Mouse (Mus musculus) limb, embryonic 10.5 days (tissue): ENCODE measurements at regions not wholly inside any gene's neighbourhood (a gene's known extent, or its start where the extent isn't known, plus 50 kb on each side); places are given as distances from the start of the nearest gene placed in this dataset.

ENCODE experiments used
- DNase-seq: peaks from one replicate; pipeline ENCODE4 v3.0.0-alpha.2; 2017; ENCODE audit warnings: low spot score
- H3K27ac ChIP-seq: fragments of 300-500 bp; sonication (generic); 2 replicates; pipeline ENCODE4 v1.5.1; 2016; ENCODE audit warnings: mild to moderate bottlenecking
- H3K27me3 ChIP-seq: fragments of 300-500 bp; sonication (generic); 2 replicates; pipeline ENCODE4 v1.6.1; 2016; ENCODE audit warnings: low read depth, mild to moderate bottlenecking; ENCODE audit not compliant: poor library complexity, severe bottlenecking
- H3K36me3 ChIP-seq: fragments of 300-500 bp; sonication (generic); 2 replicates; pipeline ENCODE4 v1.6.1; 2016; ENCODE audit warnings: mild to moderate bottlenecking, moderate library complexity
- H3K4me1 ChIP-seq: fragments of 300-500 bp; sonication (generic); 2 replicates; pipeline ENCODE4 v1.6.1; 2016
- H3K4me3 ChIP-seq: fragments of 300-500 bp; sonication (generic); 2 replicates; pipeline ENCODE4 v1.5.1; 2016; ENCODE audit warnings: mild to moderate bottlenecking, moderate library complexity
- H3K9me3 ChIP-seq: fragments of 300-500 bp; sonication (generic); replicated peaks from 2 replicates; pipeline ENCODE4 v1.6.1; 2016; ENCODE audit warnings: mild to moderate bottlenecking
- WGBS: fragments of 180-500 bp; shearing (Covaris S2); methylation state at CpG from one replicate; pipeline ENCODE4 v1.1.7; 2016; 5-methylcytosine and 5-hydroxymethylcytosine counted together

GRCm38 (mm10) chr17:79282771-79283170 is 72.1 kb downstream of the Cdc42ep3 start:
- H3K9me3 ChIP-seq = no peaks in the 10 kb centered on the region
- 0 out of 2 replicates have a peak, but pooled peaks cover 5% of the 10 kb centered on the region for H3K4me1 ChIP-seq
- H3K36me3 ChIP-seq = no peaks in the 10 kb centered on the region
- 81% methylated on average over 2 of the region's 2 CpGs for WGBS
- DNase-seq = no peak
- H3K27ac ChIP-seq = no peak overlapping the region
- no peak overlapping the region for H3K4me3 ChIP-seq
- no peaks in the 10 kb centered on the region for H3K27me3 ChIP-seq

- WGBS = 92% methylated on average over 8 of the region's 8 CpGs
- no peak overlapping the region for H3K4me3 ChIP-seq
- H3K4me1 ChIP-seq = no peaks in the 10 kb centered on the region
These were observed 81.3 kb downstream of the Cdc42ep3 start for GRCm38 (mm10) chr17:79273551-79273950.

GRCm38 (mm10) chr17:79259691-79260090 is 95.2 kb downstream of the Cdc42ep3 start:
- H3K9me3 ChIP-seq = no peaks in the 10 kb centered on the region
- H3K4me3 ChIP-seq = no peak overlapping the region
- H3K4me1 ChIP-seq = peaks cover 8% of the 10 kb centered on the region; the same call in 1 of the 2 replicates
- H3K27ac ChIP-seq = no peak overlapping the region
- H3K27me3 ChIP-seq = no peaks in the 10 kb centered on the region
- H3K36me3 ChIP-seq = no peaks in the 10 kb centered on the region
- DNase-seq = no peak
- 54% methylated on average over 5 of the region's 5 CpGs for WGBS

More at GRCm38 (mm10) chr17:79273551-79273950, 81.3 kb downstream of the Cdc42ep3 start:
- Histone ChIP-seq H3K27ac (no peak overlapping the region), H3K27me3 (no peaks in the 10 kb centered on the region), H3K36me3 (no peaks in the 10 kb centered on the region), H3K9me3 (no peaks in the 10 kb centered on the region)
- DNase-seq = no peak

GRCm38 (mm10) chr17:79246962-79247902 is 107.7 kb downstream of the Cdc42ep3 start:
- Histone ChIP-seq H3K4me1 (no peaks in the 10 kb centered on the region), H3K4me3 (no peak overlapping the region), H3K27me3 (no peaks in the 10 kb centered on the region), H3K36me3 (no peaks in the 10 kb centered on the region), H3K27ac (no peak overlapping the region), H3K9me3 (no peaks in the 10 kb centered on the region)
- 86% methylated on average over 9 of the region's 9 CpGs for WGBS
- DNase-seq = no peak

GRCm38 (mm10) chr17:79244121-79244520 is 110.8 kb downstream of the Cdc42ep3 start:
- Histone ChIP-seq H3K36me3 (no peaks in the 10 kb centered on the region), H3K4me1 (no peaks in the 10 kb centered on the region), H3K9me3 (no peaks in the 10 kb centered on the region), H3K4me3 (no peak overlapping the region), H3K27ac (no peak overlapping the region), H3K27me3 (no peaks in the 10 kb centered on the region)
- 92% methylated on average over 11 of the region's 11 CpGs for WGBS
- no peak for DNase-seq

GRCm38 (mm10) chr17:79243426-79243825 is 111.5 kb downstream of the Cdc42ep3 start:
- Histone ChIP-seq H3K36me3 (no peaks in the 10 kb centered on the region), H3K27me3 (no peaks in the 10 kb centered on the region), H3K4me3 (no peak overlapping the region), H3K4me1 (no peaks in the 10 kb centered on the region), H3K27ac (no peak overlapping the region), H3K9me3 (no peaks in the 10 kb centered on the region)
- 88% methylated on average over 2 of the region's 2 CpGs for WGBS
- DNase-seq = no peak

- H3K9me3 ChIP-seq = no peaks in the 10 kb centered on the region
- no peak for DNase-seq
- WGBS = 93% methylated on average over 3 of the region's 3 CpGs
- no peak overlapping the region for H3K4me3 ChIP-seq
- no peak overlapping the region for H3K27ac ChIP-seq
- H3K4me1 ChIP-seq = no peaks in the 10 kb centered on the region
- no peaks in the 10 kb centered on the region for H3K27me3 ChIP-seq
- no peaks in the 10 kb centered on the region for H3K36me3 ChIP-seq
These were observed 113.4 kb downstream of the Cdc42ep3 start for GRCm38 (mm10) chr17:79241489-79241888.

- no peaks in the 10 kb centered on the region for H3K27me3 ChIP-seq
- no peaks in the 10 kb centered on the region for H3K36me3 ChIP-seq
- DNase-seq = no peak
- H3K9me3 ChIP-seq = no peaks in the 10 kb centered on the region
- H3K27ac ChIP-seq = no peak overlapping the region
- WGBS = 76% methylated on average over 3 of the region's 3 CpGs
- H3K4me3 ChIP-seq = no peak overlapping the region
- H3K4me1 ChIP-seq = peaks cover 4% of the 10 kb centered on the region
These were observed 118.6 kb downstream of the Cdc42ep3 start for GRCm38 (mm10) chr17:79236244-79236781.

- H3K9me3 ChIP-seq = no peaks in the 10 kb centered on the region
- WGBS = 82% methylated on average over 25 of the region's 25 CpGs
- no peak for DNase-seq
- H3K27ac ChIP-seq = no peak overlapping the region
- no peak overlapping the region for H3K4me3 ChIP-seq
- H3K36me3 ChIP-seq = no peaks in the 10 kb centered on the region
- no peaks in the 10 kb centered on the region for H3K27me3 ChIP-seq
- H3K4me1 ChIP-seq = peaks cover 4% of the 10 kb centered on the region
These were observed 124.0 kb downstream of the Cdc42ep3 start for GRCm38 (mm10) chr17:79230653-79231489.

- no peaks in the 10 kb centered on the region for H3K36me3 ChIP-seq
- H3K27ac ChIP-seq = no peak overlapping the region
- H3K4me1 ChIP-seq = peaks cover 12% of the 10 kb centered on the region; the same call in 1 of the 2 replicates
- H3K9me3 ChIP-seq = no peaks in the 10 kb centered on the region
- H3K4me3 ChIP-seq = no peak overlapping the region
- H3K27me3 ChIP-seq = no peaks in the 10 kb centered on the region
- no peak for DNase-seq
- WGBS = 81% methylated on average over 1 of the region's 1 CpGs
These were observed 148.3 kb downstream of the Cdc42ep3 start for GRCm38 (mm10) chr17:79206563-79206962.

GRCm38 (mm10) chr17:79206111-79206510 is 148.8 kb downstream of the Cdc42ep3 start:
- 86% methylated on average over 4 of the region's 4 CpGs for WGBS

GRCm38 (mm10) chr17:79199814-79200491 is 148.2 kb downstream of the Qpct start:
- 70% methylated on average over 9 of the region's 9 CpGs for WGBS
- peak; percentile 37 for DNase-seq
- Histone ChIP-seq H3K4me3 (no peak overlapping the region), H3K9me3 (no peaks in the 10 kb centered on the region), H3K27ac (peak overlapping the region; percentile 72), H3K27me3 (no peaks in the 10 kb centered on the region), H3K36me3 (no peaks in the 10 kb centered on the region), H3K4me1 (peaks cover 13% of the 10 kb centered on the region)

More at GRCm38 (mm10) chr17:79206111-79206510, 148.8 kb downstream of the Cdc42ep3 start:
- peaks cover 12% of the 10 kb centered on the region; the same call in 1 of the 2 replicates for H3K4me1 ChIP-seq
- peak overlapping the region; percentile 12; the same call in 1 of the 2 replicates for H3K27ac ChIP-seq
- no peak for DNase-seq
- no peaks in the 10 kb centered on the region for H3K9me3 ChIP-seq
- H3K27me3 ChIP-seq = no peaks in the 10 kb centered on the region
- H3K4me3 ChIP-seq = no peak overlapping the region
- H3K36me3 ChIP-seq = no peaks in the 10 kb centered on the region
